Mouse (Mus musculus) midbrain, embryonic 16.5 days (tissue): ENCODE data around the gene Fcgrt. TPM values are rescaled to one million over a fixed set of nuclear protein-coding genes. Genes with fewer than 3 reads are reported as not detected.
A peak's percentile ranks its signal among the peaks of the same experiment; 100 is the strongest.

Experiments
- ATAC-seq: fragments of 200-750 bp; cut with Nextera tagmentation; 2 replicates; pipeline ENCODE4 v1.8.0; 2017; ENCODE audit warnings: moderate TSS enrichment
- H3K27ac ChIP-seq: fragments of 300-500 bp; sonication (generic); 2 replicates; pipeline ENCODE4 v1.5.1; 2014; ENCODE audit warnings: mild to moderate bottlenecking, low read length, mixed read lengths
- H3K27me3 ChIP-seq: fragments of 300-500 bp; sonication (generic); 2 replicates; pipeline ENCODE4 v1.6.1; 2014; ENCODE audit warnings: low read depth, low read length, mixed read lengths; ENCODE audit not compliant: control insufficient read depth, insufficient read depth
- H3K36me3 ChIP-seq: fragments of 300-500 bp; sonication (generic); 2 replicates; pipeline ENCODE4 v1.6.1; 2014; ENCODE audit warnings: mild to moderate bottlenecking, low read length, moderate library complexity, mixed read lengths; ENCODE audit not compliant: control insufficient read depth, insufficient read depth
- H3K4me1 ChIP-seq: fragments of 300-500 bp; sonication (generic); 2 replicates; pipeline ENCODE4 v1.6.1; 2014; ENCODE audit warnings: mild to moderate bottlenecking, low read length, mixed read lengths; ENCODE audit not compliant: control insufficient read depth, insufficient read depth
- H3K4me2 ChIP-seq: fragments of 300-500 bp; sonication (generic); 2 replicates; pipeline ENCODE4 v1.6.1; 2014; ENCODE audit warnings: mild to moderate bottlenecking, low read length, mixed read lengths
- H3K4me3 ChIP-seq: fragments of 300-500 bp; sonication (generic); 2 replicates; pipeline ENCODE4 v1.5.1; 2014; ENCODE audit warnings: low read depth, mild to moderate bottlenecking, low read length, moderate library complexity, mixed read lengths
- H3K9ac ChIP-seq: fragments of 300-500 bp; sonication (generic); 2 replicates; pipeline ENCODE4 v1.6.1; 2014; ENCODE audit warnings: low read depth, low read length, mixed read lengths
- H3K9me3 ChIP-seq: fragments of 300-500 bp; sonication (generic); replicated peaks from 2 replicates; pipeline ENCODE4 v1.6.1; 2014; ENCODE audit warnings: mild to moderate bottlenecking, low read length, mixed read lengths; ENCODE audit not compliant: control insufficient read depth, poor library complexity, severe bottlenecking
- whole genome bisulfite sequencing: fragments of 180-500 bp; shearing (Covaris S2); extraction: QIAGEN DNeasy Blood & Tissue Kit; methylation state at CpG from one replicate; pipeline ENCODE4 v1.1.7; 2014; 5-methylcytosine and 5-hydroxymethylcytosine counted together
- polyA plus RNA-seq: library from polyadenylated mRNA; unstranded; fragments of >200 nt; fragmentation: Nextera tagmentation; extraction: Ambion mirVana; gene quantifications from 2 replicates; pipeline ENCODE4 v1.2.1, GENCODE M21; 2015

The Fcgrt gene
- polyA plus RNA-seq, 1 experiment from 2014 or later = 27.9 TPM

DNA sequence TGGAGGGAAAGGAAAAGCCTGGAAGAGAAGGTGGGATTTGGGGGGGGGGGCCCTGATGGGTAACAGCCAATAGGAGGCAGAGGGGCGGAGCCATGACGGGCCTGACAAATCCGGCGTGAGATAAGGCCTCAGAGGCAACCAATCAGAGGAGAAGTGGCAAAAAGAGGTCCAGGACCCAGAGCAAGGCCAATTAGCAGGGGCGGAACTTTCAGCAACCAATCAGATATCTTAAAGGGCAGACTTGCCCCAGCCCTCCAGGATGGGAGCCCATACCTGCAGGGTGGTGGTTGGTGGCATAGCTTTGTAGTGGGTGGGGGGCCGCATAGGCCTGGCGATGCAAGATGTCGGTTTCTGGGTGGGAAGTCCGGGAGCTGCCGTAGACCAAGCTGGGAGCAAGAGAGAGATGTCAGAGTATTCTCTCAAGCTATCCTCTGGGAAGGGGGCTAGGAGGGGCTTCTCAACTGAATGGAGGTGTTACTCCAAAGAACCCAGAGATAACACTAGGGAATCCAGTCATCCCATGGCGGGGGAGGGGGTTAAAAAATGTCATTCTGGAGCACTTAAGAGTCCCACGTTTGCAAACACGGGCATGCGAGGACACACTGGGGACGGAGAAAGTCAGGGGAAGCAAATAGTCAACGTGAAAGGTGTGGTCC lies 52.6 kb downstream of the Fcgrt start:
- Histone ChIP-seq H3K4me1 (peaks cover 16% of the 10 kb centered on the region), H3K9ac (peak overlapping the region; percentile 91), H3K36me3 (peaks cover 35% of the 10 kb centered on the region), H3K27ac (peak overlapping the region; percentile 99), H3K27me3 (no peaks in the 10 kb centered on the region), H3K4me2 (peak overlapping the region; percentile 65), H3K9me3 (no peaks in the 10 kb centered on the region), H3K4me3 (peak overlapping the region; percentile 89)
- WGBS = 4% methylated on average over 16 of the region's 16 CpGs
- peak; percentile 50 for ATAC-seq

DNA sequence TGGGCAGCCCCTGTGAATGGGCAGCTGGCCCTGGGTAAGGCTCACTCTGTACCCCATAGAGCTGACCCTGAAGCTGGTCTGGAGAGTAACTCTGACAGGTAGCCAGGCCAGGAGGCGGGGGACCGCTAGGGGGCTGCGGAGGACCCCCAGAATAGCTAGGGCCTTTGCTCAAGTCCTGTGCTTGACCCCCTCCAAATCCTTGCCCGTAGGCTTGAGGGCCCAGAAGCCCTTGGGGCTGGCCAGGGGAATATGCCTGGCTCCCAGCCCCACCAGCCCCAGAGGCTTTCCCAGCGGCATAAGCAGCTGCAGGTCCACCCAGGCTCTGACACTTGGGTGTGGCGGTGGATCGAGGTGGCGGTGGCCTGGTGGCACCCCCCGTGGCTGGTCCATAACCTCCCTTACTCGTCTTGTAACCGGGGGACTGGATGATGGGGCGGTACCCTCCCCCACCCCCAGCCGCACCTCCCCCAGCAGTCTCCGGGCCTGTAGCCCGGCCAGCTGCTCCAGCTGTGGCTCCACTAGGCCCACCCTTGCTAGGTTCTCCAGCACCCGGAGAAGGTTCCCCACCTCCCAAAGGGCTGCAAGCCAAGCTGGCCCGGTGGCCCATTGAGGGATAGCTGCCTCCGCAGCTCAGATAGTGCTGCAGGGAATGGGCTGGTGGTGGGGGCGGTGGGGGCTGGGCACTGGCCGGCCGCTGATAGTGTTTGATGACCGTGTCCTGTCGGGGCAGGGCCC lies 54.6 kb downstream of the Fcgrt start:
- WGBS = 95% methylated on average over 23 of the region's 23 CpGs
- H3K4me3 ChIP-seq = no peak overlapping the region
- peaks cover 46% of the 10 kb centered on the region for H3K36me3 ChIP-seq
- H3K9ac ChIP-seq = no peak overlapping the region
- ATAC-seq = no peak
- no peak overlapping the region for H3K27ac ChIP-seq
- H3K27me3 ChIP-seq = no peaks in the 10 kb centered on the region
- peaks cover 13% of the 10 kb centered on the region for H3K4me1 ChIP-seq
- H3K4me2 ChIP-seq = no peak overlapping the region
- no peaks in the 10 kb centered on the region for H3K9me3 ChIP-seq

DNA sequence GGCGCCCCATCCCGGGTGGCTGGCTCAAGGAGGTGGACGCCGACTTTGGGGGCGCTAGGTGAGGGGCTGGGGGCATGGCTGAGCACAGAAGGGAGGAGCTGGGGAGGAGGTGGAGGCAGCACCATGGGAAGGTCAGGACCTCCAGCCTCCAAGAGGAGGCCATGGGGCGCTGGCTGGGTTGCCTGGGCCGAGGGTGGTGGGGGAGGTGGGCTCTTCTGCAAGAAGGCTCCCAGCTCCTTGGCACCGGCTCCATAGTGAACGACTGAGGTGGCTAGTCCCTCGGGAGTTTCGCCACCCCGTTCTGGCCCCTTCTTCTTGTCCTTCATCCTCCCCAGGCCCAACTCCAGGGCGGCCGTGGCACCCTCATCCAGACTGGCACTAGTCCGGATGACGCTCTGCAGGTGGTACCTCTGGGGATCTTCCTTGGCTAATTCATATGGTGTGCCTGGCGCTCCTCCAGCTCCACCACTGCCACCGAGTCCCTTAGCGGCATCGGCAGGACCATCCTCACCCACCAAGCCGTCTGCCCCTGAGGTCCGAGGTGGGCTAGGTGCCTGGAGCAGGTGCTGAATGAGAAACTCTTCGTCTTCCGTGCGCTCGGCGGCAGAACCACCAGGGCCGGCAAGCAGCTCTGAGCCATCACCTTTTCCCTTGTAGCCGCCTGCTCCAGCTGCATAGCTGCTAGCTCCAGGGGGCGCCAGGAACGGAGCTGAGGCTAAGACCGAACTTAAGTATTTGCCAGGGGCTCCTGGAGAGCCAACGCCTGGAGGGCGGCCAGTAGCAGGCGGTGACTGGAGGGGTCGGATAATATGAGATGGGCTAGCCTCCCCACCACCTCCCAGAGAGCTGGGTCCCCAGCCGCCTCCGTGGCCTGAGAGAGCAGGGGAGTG lies 55.4 kb downstream of the Fcgrt start:
- H3K4me2 ChIP-seq = no peak overlapping the region
- H3K27ac ChIP-seq = no peak overlapping the region
- no peaks in the 10 kb centered on the region for H3K9me3 ChIP-seq
- H3K9ac ChIP-seq = no peak overlapping the region
- ATAC-seq = no peak
- no peaks in the 10 kb centered on the region for H3K27me3 ChIP-seq
- H3K4me3 ChIP-seq = no peak overlapping the region
- 92% methylated on average over 38 of the region's 38 CpGs for WGBS
- peaks cover 54% of the 10 kb centered on the region for H3K36me3 ChIP-seq
- H3K4me1 ChIP-seq = peaks cover 9% of the 10 kb centered on the region

DNA sequence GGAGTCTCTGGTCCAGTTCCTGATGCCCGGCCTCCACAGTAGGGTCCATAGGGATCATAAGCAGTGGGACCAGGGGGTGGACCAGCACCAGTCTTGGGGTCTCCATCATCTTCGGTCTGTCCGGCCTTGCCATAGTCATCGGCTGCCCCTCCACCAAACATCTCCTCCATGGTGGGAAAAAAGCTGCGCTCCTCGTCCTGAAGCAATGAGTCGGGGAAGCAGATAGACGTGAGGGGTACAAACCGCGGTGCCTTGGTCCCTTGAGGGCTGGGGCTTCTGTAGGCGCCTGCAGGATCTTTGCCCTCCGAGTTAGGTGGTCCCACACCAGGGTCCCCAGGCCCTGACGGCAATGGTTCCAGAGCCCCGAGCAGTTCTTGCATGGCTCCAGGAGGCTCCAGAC lies 56.2 kb downstream of the Fcgrt start:
- Histone ChIP-seq H3K36me3 (peaks cover 62% of the 10 kb centered on the region), H3K27ac (no peak overlapping the region), H3K4me2 (no peak overlapping the region), H3K9me3 (no peaks in the 10 kb centered on the region), H3K9ac (no peak overlapping the region), H3K4me3 (no peak overlapping the region), H3K27me3 (no peaks in the 10 kb centered on the region), H3K4me1 (peaks cover 9% of the 10 kb centered on the region)
- 96% methylated on average over 14 of the region's 14 CpGs for WGBS
- no peak for ATAC-seq

DNA sequence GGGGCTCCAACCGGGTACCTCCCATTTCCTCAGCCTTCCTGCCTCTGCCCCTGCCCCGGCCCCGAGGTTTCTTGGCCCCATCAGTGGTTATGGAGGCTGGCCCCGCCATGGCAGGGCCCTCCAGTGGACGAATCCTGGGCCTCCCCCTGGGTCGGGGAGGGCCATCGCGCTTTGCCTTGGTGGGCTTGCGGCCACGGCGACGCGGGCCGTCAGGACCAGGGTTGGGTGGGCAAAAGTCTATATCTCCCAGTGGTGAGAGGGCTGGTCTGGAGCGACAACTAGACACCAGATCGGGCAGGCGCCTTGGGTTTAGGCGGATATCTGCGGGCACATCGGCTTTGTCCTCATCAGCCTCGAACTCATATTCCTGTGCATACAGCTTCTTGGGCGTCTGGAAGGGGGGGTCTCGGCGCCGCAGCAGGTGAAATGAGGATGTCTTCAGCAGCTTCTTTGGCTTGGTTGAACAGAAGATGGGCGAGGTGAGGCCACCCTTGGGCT lies 56.7 kb downstream of the Fcgrt start:
- no peak for ATAC-seq
- H3K27me3 ChIP-seq = no peaks in the 10 kb centered on the region
- WGBS = 96% methylated on average over 26 of the region's 26 CpGs

DNA sequence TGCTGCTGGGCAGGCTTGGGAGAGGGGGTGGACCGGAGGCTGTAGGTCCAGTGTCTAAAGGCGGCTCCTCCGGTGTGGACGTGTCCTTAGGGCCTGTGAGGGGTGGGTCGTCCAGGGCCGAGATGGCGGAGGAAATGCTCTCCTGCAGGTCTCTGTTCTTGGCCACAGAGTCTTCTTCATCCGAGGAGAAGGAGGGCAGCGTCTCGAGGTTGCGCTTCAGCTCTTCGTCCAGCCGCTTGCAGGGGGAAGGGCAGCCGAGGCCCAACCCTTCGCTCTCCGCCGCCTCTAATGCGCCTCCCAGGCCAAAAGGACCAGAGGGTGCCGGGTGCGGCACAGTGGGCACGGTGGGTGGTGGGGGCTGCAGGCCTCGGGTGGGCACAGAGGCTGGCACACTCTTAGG lies 57.9 kb downstream of the Fcgrt start:
- H3K4me1 ChIP-seq = peaks cover 4% of the 10 kb centered on the region; the same call in 1 of the 2 replicates
- no peak overlapping the region for H3K4me3 ChIP-seq
- ATAC-seq = no peak
- no peak overlapping the region for H3K9ac ChIP-seq
- peaks cover 76% of the 10 kb centered on the region for H3K36me3 ChIP-seq
- H3K9me3 ChIP-seq = no peaks in the 10 kb centered on the region
- WGBS = 94% methylated on average over 22 of the region's 22 CpGs
- no peak overlapping the region for H3K27ac ChIP-seq
- H3K27me3 ChIP-seq = no peaks in the 10 kb centered on the region
- H3K4me2 ChIP-seq = no peak overlapping the region

More for the DNA sequence above, 56.7 kb downstream of the Fcgrt start:
- H3K4me1 ChIP-seq = peaks cover 9% of the 10 kb centered on the region
- H3K36me3 ChIP-seq = peaks cover 68% of the 10 kb centered on the region
- no peak overlapping the region for H3K4me2 ChIP-seq
- no peak overlapping the region for H3K4me3 ChIP-seq
- no peak overlapping the region for H3K27ac ChIP-seq
- H3K9ac ChIP-seq = no peak overlapping the region
- H3K9me3 ChIP-seq = no peaks in the 10 kb centered on the region

DNA sequence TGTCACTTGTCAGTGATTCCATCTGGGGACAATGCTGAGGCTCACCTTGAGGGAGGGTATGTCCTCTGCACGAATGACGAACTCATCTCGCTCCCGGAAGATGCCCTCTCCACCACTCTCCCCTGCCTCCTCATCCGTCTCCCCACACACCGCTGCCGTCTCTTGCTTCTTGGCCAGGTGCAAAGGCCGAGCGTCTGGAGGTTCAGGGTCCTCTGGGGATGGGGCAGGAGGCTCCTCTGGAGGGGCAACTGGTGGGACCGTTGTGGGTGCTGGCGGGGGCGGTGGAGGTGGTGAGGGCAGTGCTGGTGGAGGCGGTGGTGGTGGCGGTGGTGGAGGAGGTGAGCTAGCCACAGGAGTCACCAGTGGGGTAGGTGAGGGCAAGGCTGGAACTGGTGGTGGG lies 60.3 kb downstream of the Fcgrt start:
- Histone ChIP-seq H3K27ac (no peak overlapping the region), H3K4me1 (no peaks in the 10 kb centered on the region), H3K9me3 (no peaks in the 10 kb centered on the region), H3K4me2 (no peak overlapping the region), H3K36me3 (peaks cover 78% of the 10 kb centered on the region), H3K27me3 (no peaks in the 10 kb centered on the region), H3K9ac (no peak overlapping the region), H3K4me3 (no peak overlapping the region)
- ATAC-seq = no peak
- WGBS = 97% methylated on average over 14 of the region's 14 CpGs
